Mouse (Mus musculus): ENCODE measurements around the gene Actr5. TPM values are rescaled to one million over a fixed set of nuclear protein-coding genes. Genes with fewer than 3 reads are reported as not detected.
A peak's percentile ranks its signal among the peaks of the same experiment; 100 is the strongest.

Gene Actr5
- polyA plus RNA-seq, 1 experiment from 2014 or later: 9.7 TPM

DNA sequence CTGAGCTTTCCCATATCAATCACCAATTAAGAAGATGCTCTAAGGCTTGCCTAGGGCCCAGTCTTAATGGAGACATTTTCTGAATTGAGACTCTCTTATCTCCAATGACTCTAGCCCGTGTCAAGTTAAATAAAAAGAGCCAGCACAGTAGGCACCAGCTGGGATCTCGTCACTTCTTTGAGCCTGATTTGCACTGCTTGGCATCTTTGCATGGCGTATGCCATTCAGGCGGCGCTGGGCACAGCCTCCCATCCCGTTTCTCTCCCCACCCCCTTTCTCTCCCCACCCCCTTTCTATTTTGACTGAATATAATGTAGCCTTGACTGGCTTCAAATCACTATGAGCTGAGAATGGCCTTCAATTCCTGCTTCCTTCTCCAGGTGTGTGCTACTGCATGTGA lies 57.0 kb downstream of the Actr5 start:
- 80% methylated on average over 6 of the region's 6 CpGs for whole genome bisulfite sequencing

DNA sequence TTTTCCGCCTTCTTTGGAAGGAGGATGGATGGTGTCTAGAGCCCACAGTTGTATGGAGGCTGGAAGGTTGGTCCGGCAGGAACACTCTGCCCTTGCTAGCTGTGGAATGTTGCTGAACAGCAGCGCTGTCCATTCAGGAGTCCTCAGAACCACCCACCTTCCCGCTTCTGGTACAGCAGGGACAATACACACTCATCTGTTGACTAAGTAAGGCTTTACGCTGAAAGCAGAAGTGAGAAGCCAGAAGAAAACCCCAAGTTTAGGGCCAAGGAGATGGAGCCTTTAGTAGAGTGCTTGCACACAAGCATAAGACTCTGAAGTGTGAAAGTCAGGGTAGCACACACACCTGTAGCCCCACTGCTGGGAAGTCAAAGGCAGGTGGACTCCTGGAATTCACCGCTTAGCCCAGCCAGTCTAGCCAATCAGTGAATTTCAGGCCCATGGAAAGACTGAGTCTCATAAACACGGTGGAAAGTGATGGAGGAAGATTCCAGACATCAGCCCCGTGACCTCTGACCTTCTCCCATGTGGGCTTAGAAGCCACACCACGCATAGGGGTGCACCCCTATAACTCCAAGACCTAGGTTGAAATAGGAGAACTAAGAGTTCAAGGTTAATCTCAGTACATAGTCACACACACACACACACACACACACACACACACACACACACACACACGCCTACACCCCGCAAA lies 57.8 kb downstream of the Actr5 start:
- H3K27me3 ChIP-seq (ENCODE audit: insufficient read depth, low read length): no peaks in the 10 kb centered on the region
- H3K4me1 ChIP-seq (ENCODE audit: insufficient read depth, low read length): peaks cover 34% of the 10 kb centered on the region
- no peaks in the 10 kb centered on the region for H3K9me3 ChIP-seq (ENCODE audit: low read length)
- no peak overlapping the region for H3K4me2 ChIP-seq (replicated peaks; ENCODE audit: low read depth, low read length)
- H3K27ac ChIP-seq (ENCODE audit: low read length): peak overlapping the region; percentile 2; the same call in 1 of the 2 replicates
- no peak overlapping the region for H3K4me3 ChIP-seq (ENCODE audit: low read length)
- H3K9ac ChIP-seq (replicated peaks; ENCODE audit: low read length): no peak overlapping the region
- 40% methylated on average over 11 of the region's 11 CpGs for WGBS
- ATAC-seq (ENCODE audit: low FRiP score, low TSS enrichment): no peak; the same call in 1 of the 2 replicates
- H3K36me3 ChIP-seq (ENCODE audit: insufficient read depth, low read length): no peaks in the 10 kb centered on the region

More for the DNA sequence above, 57.0 kb downstream of the Actr5 start:
- Histone ChIP-seq H3K27ac (ENCODE audit: low read length) (no peak overlapping the region), H3K9ac (replicated peaks; ENCODE audit: low read length) (no peak overlapping the region), H3K27me3 (ENCODE audit: insufficient read depth, low read length) (no peaks in the 10 kb centered on the region), H3K4me2 (replicated peaks; ENCODE audit: low read depth, low read length) (no peak overlapping the region), H3K36me3 (ENCODE audit: insufficient read depth, low read length) (no peaks in the 10 kb centered on the region), H3K4me1 (ENCODE audit: insufficient read depth, low read length) (peaks cover 32% of the 10 kb centered on the region), H3K9me3 (ENCODE audit: low read length) (no peaks in the 10 kb centered on the region), H3K4me3 (ENCODE audit: low read length) (no peak overlapping the region)
- no peak for ATAC-seq (ENCODE audit: low FRiP score, low TSS enrichment)

DNA sequence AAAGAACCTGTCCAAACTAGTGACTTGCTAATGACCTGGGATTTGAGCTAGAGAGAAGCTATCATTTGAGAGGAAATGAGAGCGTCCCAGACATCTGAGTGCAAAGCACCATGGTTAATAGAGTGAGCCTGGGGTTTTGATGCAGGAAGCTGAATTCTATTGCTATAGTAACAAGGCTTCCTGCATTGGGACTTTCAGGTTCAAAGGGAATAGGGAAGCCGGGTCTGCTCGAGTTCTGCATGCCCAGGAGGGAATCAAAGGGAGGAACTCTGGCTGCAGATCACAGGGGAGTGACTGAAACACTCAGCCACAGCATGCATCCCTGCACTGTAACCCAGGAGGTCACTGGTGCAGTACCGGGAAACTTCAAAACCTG lies 58.3 kb downstream of the Actr5 start:
- peak overlapping the region; percentile 53; the same call in 1 of the 2 replicates for H3K27ac ChIP-seq (ENCODE audit: low read length)
- H3K4me1 ChIP-seq (ENCODE audit: insufficient read depth, low read length): peaks cover 40% of the 10 kb centered on the region

DNA sequence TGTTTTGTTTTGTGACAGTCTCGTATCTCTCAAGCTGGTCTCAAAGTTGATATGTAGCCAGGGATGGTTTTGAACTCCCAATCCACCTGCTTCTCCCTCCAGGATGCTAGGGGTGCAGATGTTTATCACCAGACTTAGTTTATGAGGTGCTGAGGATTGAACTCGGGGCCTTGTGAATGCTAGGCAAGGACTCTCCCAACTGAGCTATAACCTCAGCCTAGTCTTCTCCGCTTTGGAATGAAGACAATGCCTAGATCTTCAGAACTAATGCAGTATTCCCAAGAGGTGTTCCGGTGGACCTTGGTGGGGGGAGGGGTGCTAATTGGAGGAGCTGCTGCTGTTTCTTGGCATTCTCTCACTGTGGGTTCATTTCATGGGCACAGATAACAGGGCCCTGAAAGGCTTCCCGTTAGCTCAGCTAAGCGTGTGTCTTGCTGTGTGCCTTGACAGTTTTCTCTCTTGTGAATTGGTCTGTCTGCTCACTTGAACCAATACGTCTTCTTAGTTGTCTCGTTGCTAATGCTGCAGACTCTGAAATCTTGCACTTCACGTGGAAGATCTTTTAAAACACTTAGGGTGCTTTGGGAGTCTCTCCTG lies 59.7 kb downstream of the Actr5 start:
- ATAC-seq (ENCODE audit: low FRiP score, low TSS enrichment): no peak
- Histone ChIP-seq H3K4me3 (ENCODE audit: low read length) (no peak overlapping the region), H3K4me2 (replicated peaks; ENCODE audit: low read depth, low read length) (no peak overlapping the region), H3K27me3 (ENCODE audit: insufficient read depth, low read length) (no peaks in the 10 kb centered on the region), H3K4me1 (ENCODE audit: insufficient read depth, low read length) (peaks cover 50% of the 10 kb centered on the region), H3K9ac (replicated peaks; ENCODE audit: low read length) (no peak overlapping the region), H3K9me3 (ENCODE audit: low read length) (no peaks in the 10 kb centered on the region), H3K27ac (ENCODE audit: low read length) (no peak overlapping the region), H3K36me3 (ENCODE audit: insufficient read depth, low read length) (no peaks in the 10 kb centered on the region)
- WGBS: 57% methylated on average over 9 of the region's 9 CpGs

More for the DNA sequence above, 58.3 kb downstream of the Actr5 start:
- WGBS: 5% methylated on average over 4 of the region's 4 CpGs
- Histone ChIP-seq H3K9ac (replicated peaks; ENCODE audit: low read length) (no peak overlapping the region), H3K27me3 (ENCODE audit: insufficient read depth, low read length) (no peaks in the 10 kb centered on the region), H3K4me2 (replicated peaks; ENCODE audit: low read depth, low read length) (no peak overlapping the region), H3K4me3 (ENCODE audit: low read length) (no peak overlapping the region), H3K36me3 (ENCODE audit: insufficient read depth, low read length) (no peaks in the 10 kb centered on the region), H3K9me3 (ENCODE audit: low read length) (no peaks in the 10 kb centered on the region)
- 0 out of 2 replicates have a peak, but pooled peaks have one; percentile 22 for ATAC-seq (ENCODE audit: low FRiP score, low TSS enrichment)

DNA sequence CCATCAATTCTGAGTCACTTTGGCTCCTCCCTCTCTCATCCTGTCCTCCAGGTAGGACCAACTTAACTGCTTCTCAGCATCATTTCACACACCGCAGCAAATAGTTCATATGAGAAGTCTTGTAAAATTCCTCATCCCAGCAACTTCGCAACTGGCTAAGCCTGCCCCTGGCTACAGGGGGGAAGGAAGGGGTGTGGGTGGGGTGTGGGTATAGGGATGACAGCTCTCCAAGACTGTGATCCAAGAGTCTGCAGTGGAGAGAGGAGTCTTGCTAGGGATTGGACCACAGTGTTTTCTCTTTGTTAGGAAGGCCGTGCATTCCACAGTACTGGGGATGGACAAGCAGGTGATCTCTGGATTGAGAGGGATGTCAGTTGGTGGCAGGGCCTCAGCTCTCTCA lies 60.2 kb downstream of the Actr5 start:
- H3K9me3 ChIP-seq (ENCODE audit: low read length): no peaks in the 10 kb centered on the region
- H3K4me2 ChIP-seq (replicated peaks; ENCODE audit: low read depth, low read length): no peak overlapping the region
- no peak overlapping the region for H3K9ac ChIP-seq (replicated peaks; ENCODE audit: low read length)
- no peak overlapping the region for H3K4me3 ChIP-seq (ENCODE audit: low read length)
- peaks cover 56% of the 10 kb centered on the region for H3K4me1 ChIP-seq (ENCODE audit: insufficient read depth, low read length)
- ATAC-seq (ENCODE audit: low FRiP score, low TSS enrichment): no peak
- H3K27ac ChIP-seq (ENCODE audit: low read length): no peak overlapping the region
- H3K27me3 ChIP-seq (ENCODE audit: insufficient read depth, low read length): no peaks in the 10 kb centered on the region
- 41% methylated on average over 3 of the region's 3 CpGs for WGBS
- H3K36me3 ChIP-seq (ENCODE audit: insufficient read depth, low read length): no peaks in the 10 kb centered on the region

DNA sequence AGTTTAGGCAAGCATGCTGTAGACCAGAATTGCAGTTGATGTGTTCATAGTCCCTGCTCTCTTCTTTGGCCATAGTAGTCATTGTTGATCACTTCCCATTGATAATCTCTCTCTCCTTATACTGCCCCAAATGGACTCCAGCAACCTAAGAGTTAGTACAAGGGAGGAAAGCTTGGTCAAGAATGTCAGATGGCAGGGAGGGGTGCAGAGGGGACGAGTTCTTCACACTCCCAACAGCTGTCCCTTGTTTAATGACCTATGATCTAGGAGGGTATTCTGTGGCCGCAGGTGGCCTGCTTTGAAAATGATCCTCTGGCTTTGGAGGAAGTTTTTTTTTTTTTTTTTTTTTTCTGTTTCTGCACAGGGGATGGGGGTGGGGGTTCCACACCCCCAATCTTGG lies 61.7 kb downstream of the Actr5 start:
- no peak overlapping the region for H3K4me2 ChIP-seq (replicated peaks; ENCODE audit: low read depth, low read length)
- H3K9me3 ChIP-seq (ENCODE audit: low read length): no peaks in the 10 kb centered on the region
- H3K27ac ChIP-seq (ENCODE audit: low read length): no peak overlapping the region
- peaks cover 57% of the 10 kb centered on the region for H3K4me1 ChIP-seq (ENCODE audit: insufficient read depth, low read length)
- no peak overlapping the region for H3K4me3 ChIP-seq (ENCODE audit: low read length)
- no peak overlapping the region for H3K9ac ChIP-seq (replicated peaks; ENCODE audit: low read length)
- no peaks in the 10 kb centered on the region for H3K27me3 ChIP-seq (ENCODE audit: insufficient read depth, low read length)
- ATAC-seq (ENCODE audit: low FRiP score, low TSS enrichment): peak; percentile 16; the same call in 1 of the 2 replicates
- H3K36me3 ChIP-seq (ENCODE audit: insufficient read depth, low read length): no peaks in the 10 kb centered on the region
- 19% methylated on average over 2 of the region's 2 CpGs for WGBS

DNA sequence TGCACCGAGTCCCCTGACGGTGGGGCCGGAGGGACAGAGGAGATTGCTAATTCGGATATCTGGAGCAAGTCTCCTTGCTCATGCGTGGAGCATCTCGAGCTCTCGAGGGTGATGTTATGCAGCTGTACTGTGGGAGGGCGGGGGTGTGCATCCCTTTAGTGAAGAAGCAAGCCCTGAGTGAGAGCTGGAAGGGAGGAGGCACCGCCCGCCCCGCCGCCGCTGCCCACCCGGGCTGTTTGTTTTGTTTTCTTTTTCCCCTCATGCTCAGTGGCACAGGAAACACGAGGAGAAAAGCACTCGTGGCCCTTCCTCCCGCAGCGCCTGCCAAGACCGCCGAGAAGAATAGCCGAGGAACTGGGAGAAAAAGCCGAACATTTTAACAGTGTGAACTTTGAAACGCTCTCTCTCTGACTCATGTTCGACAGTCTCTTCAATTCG lies 63.1 kb downstream of the Actr5 start:
- WGBS: 14% methylated on average over 25 of the region's 25 CpGs
- peak overlapping the region; percentile 14; the same call in 1 of the 2 replicates for H3K4me3 ChIP-seq (ENCODE audit: low read length)

More for the DNA sequence above, 63.1 kb downstream of the Actr5 start:
- ATAC-seq (ENCODE audit: low FRiP score, low TSS enrichment): peak; percentile 52; the same call in 1 of the 2 replicates
- H3K27me3 ChIP-seq (ENCODE audit: insufficient read depth, low read length): no peaks in the 10 kb centered on the region
- peak overlapping the region; percentile 64; the same call in 1 of the 2 replicates for H3K27ac ChIP-seq (ENCODE audit: low read length)
- no peaks in the 10 kb centered on the region for H3K9me3 ChIP-seq (ENCODE audit: low read length)
- peak overlapping the region; percentile 45 for H3K4me2 ChIP-seq (replicated peaks; ENCODE audit: low read depth, low read length)
- H3K4me1 ChIP-seq (ENCODE audit: insufficient read depth, low read length): peaks cover 49% of the 10 kb centered on the region
- 0 out of 2 replicates have a peak overlapping the region, but pooled peaks have one; percentile 24 for H3K9ac ChIP-seq (replicated peaks; ENCODE audit: low read length)
- H3K36me3 ChIP-seq (ENCODE audit: insufficient read depth, low read length): no peaks in the 10 kb centered on the region

MicroRNAs within 50 kb of the gene (microRNA counts, 519-probe panel; counts per million panel counts)
- microRNA mmu-miR-3474: 104 counts per million, percentile 35 among the panel's probes with 10 or more counts

Small RNAs within 50 kb of the gene (microRNA-seq; reads per million reads assigned to microRNA genes)
- 3.2 reads per million, percentile 15 among the genes with 10 or more reads in this experiment for gene Mir3474

Other genes starting within 250 kb of the Actr5 start
- 3.4 and 8.9 TPM in 2 replicates for gene Snhg11, start 249.2 kb upstream of the Actr5 start, polyA plus RNA-seq (2015; fragmentation: Nextera tagmentation; extraction: Ambion mirVana)
- gene Ralgapb, start 215.0 kb upstream of the Actr5 start, polyA plus RNA-seq (2015; fragmentation: Nextera tagmentation; extraction: Ambion mirVana): 13.7 and 15.9 TPM in 2 replicates
- not detected in 2 replicates for gene Adig, start 122.3 kb upstream of the Actr5 start, polyA plus RNA-seq (2015; fragmentation: Nextera tagmentation; extraction: Ambion mirVana)
- 0.25 and 0.49 TPM in 2 replicates for gene Arhgap40, start 112.1 kb upstream of the Actr5 start, polyA plus RNA-seq (2015; fragmentation: Nextera tagmentation; extraction: Ambion mirVana)
- gene Slc32a1, start 14.1 kb upstream of the Actr5 start, polyA plus RNA-seq (2015; fragmentation: Nextera tagmentation; extraction: Ambion mirVana): 0.12 TPM in 1 of 2 replicates, not detected in the other
- 14.1 and 17.7 TPM in 2 replicates for gene Ppp1r16b, start 40.5 kb downstream of the Actr5 start, polyA plus RNA-seq (2015; fragmentation: Nextera tagmentation; extraction: Ambion mirVana)
- 55.1 and 56.3 TPM in 2 replicates for gene Fam83d, start 143.2 kb downstream of the Actr5 start, polyA plus RNA-seq (2015; fragmentation: Nextera tagmentation; extraction: Ambion mirVana)
- gene Dhx35, start 169.9 kb downstream of the Actr5 start, polyA plus RNA-seq (2015; fragmentation: Nextera tagmentation; extraction: Ambion mirVana): 18.7 and 18.9 TPM in 2 replicates

All from kidney, embryonic 16.5 days (tissue).